Mouse (Mus musculus): ENCODE measurements at regions not wholly inside any gene's neighbourhood (a gene's known extent, or its start where the extent isn't known, plus 50 kb on each side); places are given as distances from the start of the nearest gene placed in this dataset.

GRCm38 (mm10) chr13:71403654-71404560 is 559.6 kb downstream of the Irx1 start:
- WGBS, result 79% methylated on average over 21 of the region's 21 CpGs
- no peak for DNase-seq (ENCODE audit: low read depth in 1 of 2, low spot score in 2 of 2)

DNA sequence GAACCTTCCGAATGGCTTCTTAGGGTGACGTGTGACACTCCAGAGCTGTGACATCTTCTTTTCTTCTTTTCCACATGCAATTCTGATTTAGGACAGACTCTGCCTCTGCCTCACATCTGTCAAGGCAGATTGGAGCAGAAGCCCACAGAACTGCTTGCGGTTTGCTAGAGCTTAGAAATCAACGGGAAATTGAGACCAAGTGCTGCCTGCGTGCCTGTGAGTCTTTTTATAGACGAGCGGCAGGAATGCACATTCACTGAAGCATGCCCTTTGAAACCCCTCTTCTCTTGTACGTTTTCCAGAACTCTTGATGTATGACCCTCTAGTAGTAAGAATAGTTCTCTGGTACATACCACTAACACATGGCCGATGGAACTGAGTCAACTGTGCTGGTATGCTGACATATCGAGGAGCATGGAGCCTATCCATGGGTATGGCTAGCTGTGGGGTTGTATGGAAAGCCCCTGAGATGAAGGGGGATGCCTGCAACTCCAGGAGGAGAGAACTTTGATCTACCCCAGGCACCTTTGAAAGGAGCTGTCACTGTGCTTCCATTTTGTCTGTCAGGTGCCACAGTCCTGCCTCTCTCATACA is 552.2 kb upstream of the Adamts16 start:
- WGBS, result 86% methylated on average over 10 of the region's 10 CpGs
- Histone ChIP-seq H3K4me3 (ENCODE audit: extremely low read depth, insufficient read depth, insufficient read length) (no peak overlapping the region), H3K36me3 (ENCODE audit: control insufficient read depth, insufficient read depth, low read length) (no peaks in the 10 kb centered on the region), H3K27ac (ENCODE audit: insufficient read depth, low read length) (no peak overlapping the region), H3K4me1 (ENCODE audit: control insufficient read depth, insufficient read depth, insufficient read length) (no peaks in the 10 kb centered on the region), H3K27me3 (ENCODE audit: control insufficient read depth, insufficient read depth, low read length) (no peaks in the 10 kb centered on the region)
- TF ChIP-seq CTCF (IDR thresholded peaks at IDR 0.05; ENCODE audit: extremely low read depth, insufficient read depth, insufficient read length, insufficient replicate concordance), result no peak
- TF ChIP-seq POLR2A (IDR thresholded peaks at IDR 0.05; ENCODE audit: low read depth, low read length), result no peak
- DNase-seq (ENCODE audit: low read depth in 1 of 2, low spot score in 2 of 2), result no peak

More at GRCm38 (mm10) chr13:71403654-71404560, 559.6 kb downstream of the Irx1 start:
- no peak overlapping the region for H3K27ac ChIP-seq (ENCODE audit: insufficient read depth, low read length)
- no peaks in the 10 kb centered on the region for H3K27me3 ChIP-seq (ENCODE audit: control insufficient read depth, insufficient read depth, low read length)
- no peak for TF ChIP-seq POLR2A (IDR thresholded peaks at IDR 0.05; ENCODE audit: low read depth, low read length)
- no peak for TF ChIP-seq CTCF (IDR thresholded peaks at IDR 0.05; ENCODE audit: extremely low read depth, insufficient read depth, insufficient read length, insufficient replicate concordance)
- H3K4me1 ChIP-seq (ENCODE audit: control insufficient read depth, insufficient read depth, insufficient read length), result no peaks in the 10 kb centered on the region
- H3K36me3 ChIP-seq (ENCODE audit: control insufficient read depth, insufficient read depth, low read length), result no peaks in the 10 kb centered on the region
- no peak overlapping the region for H3K4me3 ChIP-seq (ENCODE audit: extremely low read depth, insufficient read depth, insufficient read length)

DNA sequence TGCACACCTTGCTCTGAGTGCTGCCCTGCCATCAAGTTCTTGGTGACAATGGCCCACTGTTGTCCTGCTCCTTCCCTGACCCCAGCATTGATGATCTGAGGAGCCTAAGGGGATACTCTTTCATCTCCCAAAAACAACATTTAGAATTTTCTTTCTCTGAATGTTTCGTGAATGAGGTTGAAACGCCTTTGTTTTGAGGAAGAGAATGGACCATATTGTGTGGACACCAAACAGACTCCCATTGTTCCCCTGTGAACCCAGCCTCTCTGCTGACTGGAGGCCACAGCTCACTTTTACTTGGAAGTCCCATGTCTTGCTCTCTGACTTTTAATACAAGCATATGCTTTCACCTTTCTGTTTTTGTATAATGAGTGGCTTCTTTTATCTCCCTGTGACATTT is 537.0 kb upstream of the Adamts16 start:
- WGBS, result 83% methylated on average over 2 of the region's 2 CpGs
- TF ChIP-seq POLR2A (IDR thresholded peaks at IDR 0.05; ENCODE audit: low read depth, low read length) (no peak), CTCF (IDR thresholded peaks at IDR 0.05; ENCODE audit: extremely low read depth, insufficient read depth, insufficient read length, insufficient replicate concordance) (no peak)

DNA sequence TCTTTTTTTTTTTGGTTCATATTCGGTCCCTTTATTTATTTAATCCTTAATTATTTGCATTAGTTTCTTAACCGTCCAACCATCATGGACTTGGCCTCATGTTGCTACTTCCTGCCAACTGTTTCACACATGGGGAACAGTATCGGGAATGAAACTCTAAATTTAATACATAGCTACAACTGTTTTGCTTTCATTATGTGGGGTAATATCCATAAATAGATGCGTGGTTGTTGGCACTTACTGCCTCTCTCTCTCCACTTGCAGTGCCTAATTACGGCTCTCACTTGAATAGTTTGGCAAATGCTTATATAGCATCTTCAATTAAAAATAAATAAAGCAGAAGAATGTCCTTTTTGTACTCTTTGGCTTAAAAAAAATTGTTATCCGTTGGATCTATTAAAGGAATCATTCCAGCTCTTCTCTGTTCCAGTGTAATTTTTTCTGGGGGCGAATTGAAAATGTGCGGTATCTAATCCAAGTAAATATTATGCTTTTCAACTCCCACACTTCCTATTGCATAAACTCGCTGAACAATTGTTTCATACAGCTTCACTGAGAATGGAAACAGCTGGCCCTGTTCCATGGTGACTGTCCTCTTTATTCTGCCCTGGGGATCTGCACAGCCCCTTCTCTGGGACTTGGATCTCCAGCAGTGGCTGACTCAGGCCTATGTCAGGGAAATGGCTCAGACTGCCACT is 534.4 kb upstream of the Adamts16 start:
- no peak for DNase-seq (ENCODE audit: low read depth in 1 of 2, low spot score in 2 of 2)
- H3K27me3 ChIP-seq (ENCODE audit: control insufficient read depth, insufficient read depth, low read length), result no peaks in the 10 kb centered on the region
- 80% methylated on average over 9 of the region's 9 CpGs for WGBS
- no peaks in the 10 kb centered on the region for H3K4me1 ChIP-seq (ENCODE audit: control insufficient read depth, insufficient read depth, insufficient read length)
- no peak for TF ChIP-seq POLR2A (IDR thresholded peaks at IDR 0.05; ENCODE audit: low read depth, low read length)
- no peak for TF ChIP-seq CTCF (IDR thresholded peaks at IDR 0.05; ENCODE audit: extremely low read depth, insufficient read depth, insufficient read length, insufficient replicate concordance)
- H3K27ac ChIP-seq (ENCODE audit: insufficient read depth, low read length), result no peak overlapping the region
- H3K4me3 ChIP-seq (ENCODE audit: extremely low read depth, insufficient read depth, insufficient read length), result no peak overlapping the region
- H3K36me3 ChIP-seq (ENCODE audit: control insufficient read depth, insufficient read depth, low read length), result no peaks in the 10 kb centered on the region

More for the DNA sequence above, 537.0 kb upstream of the Adamts16 start:
- no peak for DNase-seq (ENCODE audit: low read depth in 1 of 2, low spot score in 2 of 2)
- Histone ChIP-seq H3K36me3 (ENCODE audit: control insufficient read depth, insufficient read depth, low read length) (no peaks in the 10 kb centered on the region), H3K27me3 (ENCODE audit: control insufficient read depth, insufficient read depth, low read length) (no peaks in the 10 kb centered on the region), H3K27ac (ENCODE audit: insufficient read depth, low read length) (no peak overlapping the region), H3K4me3 (ENCODE audit: extremely low read depth, insufficient read depth, insufficient read length) (no peak overlapping the region), H3K4me1 (ENCODE audit: control insufficient read depth, insufficient read depth, insufficient read length) (no peaks in the 10 kb centered on the region)

DNA sequence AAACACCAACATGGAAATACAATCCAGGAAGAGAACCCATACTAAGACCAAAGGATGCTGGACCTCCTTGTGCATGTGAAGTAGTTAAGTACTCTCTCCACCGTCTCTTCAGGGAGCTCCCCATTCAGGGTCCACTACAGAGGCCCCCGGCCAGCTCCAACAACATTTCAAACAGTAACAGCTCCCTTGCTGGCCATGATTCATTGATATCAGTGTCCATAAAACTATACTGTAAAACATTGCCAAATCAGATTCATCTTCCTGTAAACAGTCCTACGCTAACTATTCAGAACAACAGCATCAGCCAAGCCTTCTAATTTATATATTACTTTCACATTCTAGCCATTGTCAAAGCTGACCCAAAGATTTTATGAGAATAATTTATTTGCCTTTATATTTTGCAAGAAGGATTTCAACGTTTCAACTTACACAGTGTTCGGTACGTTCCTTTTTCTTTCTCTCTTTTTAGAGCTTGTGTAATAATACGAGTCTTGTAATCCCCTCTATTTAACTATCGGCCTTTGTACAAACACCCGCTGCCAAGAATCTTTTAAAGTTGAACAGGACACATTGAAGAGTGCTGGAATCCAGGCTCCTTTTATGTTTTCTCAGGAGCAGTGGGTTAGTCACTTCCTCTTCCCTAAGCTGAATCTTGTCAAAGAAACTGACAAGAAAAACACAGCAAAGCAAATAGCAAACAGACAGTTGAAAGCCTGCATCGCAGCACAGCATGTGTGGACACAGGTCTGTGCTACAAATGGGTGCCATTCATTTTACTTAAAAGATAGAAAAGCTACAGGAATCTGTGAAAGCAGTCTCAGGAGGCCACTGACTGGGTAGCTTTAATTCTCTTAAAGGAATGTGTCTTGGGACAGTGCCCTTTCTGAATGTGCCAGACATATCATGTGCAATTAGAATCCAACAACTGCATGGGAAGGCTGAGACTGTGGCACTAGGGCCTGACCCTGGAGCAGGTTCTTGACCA is 531.4 kb upstream of the Adamts16 start:
- H3K36me3 ChIP-seq (ENCODE audit: control insufficient read depth, insufficient read depth, low read length), result no peaks in the 10 kb centered on the region
- no peaks in the 10 kb centered on the region for H3K27me3 ChIP-seq (ENCODE audit: control insufficient read depth, insufficient read depth, low read length)
- DNase-seq (ENCODE audit: low read depth in 1 of 2, low spot score in 2 of 2), result no peak
- 67% methylated on average over 10 of the region's 10 CpGs for WGBS
- H3K27ac ChIP-seq (ENCODE audit: insufficient read depth, low read length), result no peak overlapping the region
- no peak overlapping the region for H3K4me3 ChIP-seq (ENCODE audit: extremely low read depth, insufficient read depth, insufficient read length)
- no peaks in the 10 kb centered on the region for H3K4me1 ChIP-seq (ENCODE audit: control insufficient read depth, insufficient read depth, insufficient read length)
- TF ChIP-seq CTCF (IDR thresholded peaks at IDR 0.05; ENCODE audit: extremely low read depth, insufficient read depth, insufficient read length, insufficient replicate concordance), result no peak
- TF ChIP-seq POLR2A (IDR thresholded peaks at IDR 0.05; ENCODE audit: low read depth, low read length), result no peak

- Histone ChIP-seq H3K4me1 (ENCODE audit: control insufficient read depth, insufficient read depth, insufficient read length) (no peaks in the 10 kb centered on the region), H3K36me3 (ENCODE audit: control insufficient read depth, insufficient read depth, low read length) (no peaks in the 10 kb centered on the region), H3K4me3 (ENCODE audit: extremely low read depth, insufficient read depth, insufficient read length) (no peak overlapping the region), H3K27ac (ENCODE audit: insufficient read depth, low read length) (no peak overlapping the region), H3K27me3 (ENCODE audit: control insufficient read depth, insufficient read depth, low read length) (no peaks in the 10 kb centered on the region)
- TF ChIP-seq CTCF (IDR thresholded peaks at IDR 0.05; ENCODE audit: extremely low read depth, insufficient read depth, insufficient read length, insufficient replicate concordance) (no peak), POLR2A (IDR thresholded peaks at IDR 0.05; ENCODE audit: low read depth, low read length) (no peak)
- DNase-seq (ENCODE audit: low read depth in 1 of 2, low spot score in 2 of 2), result no peak
- 84% methylated on average over 3 of the region's 3 CpGs for WGBS
These were observed 528.2 kb upstream of the Adamts16 start for GRCm38 (mm10) chr13:71369832-71370231.

Data from spleen, adult 2 months (tissue).